Mouse (Mus musculus) adrenal gland, postnatal 25 days (tissue): Measurements from ENCODE around the gene Crtc3. TPM values are rescaled to one million over a fixed set of nuclear protein-coding genes. Genes with fewer than 3 reads are reported as not detected.

Experiments used
- DNase-seq: peaks from one replicate; pipeline ENCODE4 v3.0.0; 2021; ENCODE audit warnings: mixed read lengths
- total RNA-seq: library from RNA; stranded (reverse); gene quantifications from 2 replicates; pipeline ENCODE4 v1.2.3, GENCODE M21; 2021

The Crtc3 gene
- total RNA-seq, 1 experiment from 2014 or later: 34.0 TPM

GRCm38 (mm10) chr7:80598436-80598985 is 90.2 kb downstream of the Crtc3 start:
- no peak for DNase-seq

DNA sequence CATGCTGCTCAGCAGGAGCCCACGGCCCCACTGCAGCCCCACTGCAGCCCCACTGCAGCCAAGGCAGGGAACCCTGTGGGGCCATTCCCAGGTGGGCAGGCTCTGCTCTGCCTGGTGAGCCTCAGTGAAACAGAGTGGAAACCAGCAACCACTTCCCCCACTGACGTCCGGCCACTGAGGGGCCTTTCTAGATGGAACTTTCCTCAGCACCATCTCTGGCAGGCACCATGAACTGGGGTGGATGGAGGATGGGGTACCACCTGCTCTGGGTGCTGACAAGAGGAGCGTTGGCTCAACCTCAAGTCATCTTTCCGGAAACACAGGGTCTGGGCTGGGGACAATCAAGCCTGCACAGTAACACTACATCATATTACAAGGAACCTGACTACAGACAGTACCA is 90.8 kb downstream of the Crtc3 start:
- no peak for DNase-seq

DNA sequence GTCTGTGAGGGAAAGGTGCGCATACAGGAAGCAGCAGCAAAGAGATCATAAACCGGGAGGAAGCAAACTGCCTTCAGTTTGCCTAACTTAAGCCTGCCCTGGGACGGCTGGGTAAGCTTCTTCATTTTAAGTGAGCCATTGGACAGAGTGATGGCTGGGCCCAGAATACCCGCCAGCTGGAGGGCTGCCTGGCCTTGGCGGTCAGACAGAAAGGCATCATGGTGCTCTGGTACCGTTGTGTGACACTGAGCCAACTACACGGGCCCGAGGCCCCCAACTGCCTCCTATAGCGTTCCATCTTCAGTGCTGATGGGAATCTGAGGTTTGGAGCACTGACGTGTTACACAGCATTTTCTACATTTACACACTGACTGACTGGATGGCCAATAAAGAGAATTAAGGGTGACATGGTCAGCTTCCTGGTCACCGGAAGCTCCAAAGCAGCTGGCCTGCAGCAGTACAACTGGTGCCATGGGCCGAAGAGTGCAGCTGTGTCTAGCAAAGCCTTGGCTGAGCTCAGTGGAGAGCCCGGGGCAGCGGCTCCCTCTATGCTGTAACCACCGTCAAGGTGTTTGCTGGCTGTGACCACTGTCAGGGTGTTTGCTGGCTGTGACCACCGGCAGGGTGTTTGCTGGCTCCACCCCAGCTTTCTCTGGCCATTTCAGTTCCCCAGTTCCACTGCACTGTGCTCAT is 99.5 kb downstream of the Crtc3 start:
- DNase-seq: peak; percentile 42

DNA sequence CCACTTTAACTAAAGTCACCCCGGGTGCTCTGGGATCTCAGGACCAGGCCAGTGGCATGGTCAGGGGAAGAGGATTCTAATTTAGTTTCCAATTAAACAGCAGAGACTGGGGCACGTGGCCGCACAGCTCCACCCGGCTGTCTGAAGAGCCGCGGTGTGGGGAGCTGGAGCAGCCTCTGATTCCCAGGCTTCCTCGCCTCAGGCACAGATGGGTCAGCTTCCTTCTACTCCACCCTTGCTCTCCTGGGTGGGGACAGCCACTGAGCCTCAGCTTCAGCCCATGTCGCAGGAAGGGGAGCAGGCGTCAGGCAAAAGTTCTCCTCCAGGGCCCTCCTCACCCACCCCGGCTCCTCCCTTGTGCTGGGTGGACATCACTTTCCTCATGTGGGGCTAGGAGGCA is 101.0 kb downstream of the Crtc3 start:
- DNase-seq: peak; percentile 18

DNA sequence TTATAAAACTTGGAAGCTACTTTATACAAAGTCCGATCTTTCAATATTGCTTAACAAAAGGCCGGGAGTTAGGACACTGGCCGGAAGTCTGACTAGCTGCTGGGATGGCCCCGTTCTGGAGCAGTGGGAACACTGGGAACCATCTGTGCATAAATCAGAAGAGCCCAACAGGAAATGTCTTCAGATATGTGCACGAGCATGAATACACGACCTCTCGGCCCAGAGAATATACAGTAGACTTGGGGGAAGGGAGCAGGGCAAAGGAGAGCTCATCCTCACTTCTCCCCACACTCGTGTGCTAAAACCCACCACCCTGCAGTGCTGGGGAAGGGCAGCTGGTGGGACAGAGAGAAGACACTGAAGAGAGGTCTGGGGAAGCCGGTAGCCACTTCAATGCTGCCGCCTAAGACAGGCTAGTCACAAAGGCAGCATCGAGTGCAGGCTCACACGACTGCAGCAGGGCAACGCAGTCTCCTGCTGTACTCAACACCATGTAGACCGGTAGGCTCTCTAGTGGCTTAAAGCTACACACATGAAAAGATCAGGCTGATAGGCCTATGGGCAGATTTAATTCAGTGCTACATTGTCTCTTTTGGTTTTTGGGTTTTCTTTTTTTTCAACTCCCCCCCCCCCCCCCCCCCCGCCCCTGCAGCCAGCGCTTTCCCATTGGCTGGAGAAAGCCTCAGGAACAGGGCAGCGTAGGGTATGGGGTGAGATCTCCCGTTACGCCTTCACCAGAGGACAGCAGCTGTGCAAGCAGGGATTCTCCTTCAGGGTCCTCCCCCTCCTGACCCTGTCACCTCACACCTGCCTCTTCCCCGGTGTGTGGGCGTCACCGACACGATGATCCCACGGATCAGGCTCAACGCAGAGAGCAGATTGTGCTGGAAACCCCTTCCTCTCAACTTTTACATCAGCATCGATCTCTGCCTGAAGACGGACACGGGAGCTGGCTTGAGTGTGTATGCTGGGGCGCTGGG is 101.7 kb downstream of the Crtc3 start:
- no peak for DNase-seq

DNA sequence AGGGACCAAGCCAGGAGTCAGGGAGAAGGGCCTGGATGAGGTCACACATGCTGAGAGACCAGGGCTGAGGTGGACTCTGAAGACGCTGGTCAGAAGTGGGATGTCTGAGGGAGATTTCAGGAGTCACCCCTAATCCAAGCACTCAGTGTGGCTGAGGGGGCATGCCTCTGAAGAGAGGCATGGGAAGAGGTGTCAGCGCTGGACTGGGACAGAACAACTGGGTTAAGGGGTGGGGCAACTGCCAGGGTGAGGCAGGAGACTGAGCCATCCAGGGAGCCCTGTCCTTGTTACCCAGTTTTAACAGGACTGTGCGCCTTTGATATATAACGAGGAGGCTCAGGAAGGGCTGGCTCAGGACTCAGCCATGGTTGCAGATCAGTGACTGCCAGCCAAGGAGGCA is 102.5 kb downstream of the Crtc3 start:
- DNase-seq: peak; percentile 36

GRCm38 (mm10) chr7:80585380-80585779 is 103.3 kb downstream of the Crtc3 start:
- no peak for DNase-seq

- DNase-seq: no peak
Observed at GRCm38 (mm10) chr7:80583981-80584380, 104.7 kb downstream of the Crtc3 start.

- DNase-seq: no peak
Observed at GRCm38 (mm10) chr7:80582821-80583451, 105.7 kb downstream of the Crtc3 start.

- DNase-seq: peak; percentile 39
Observed at GRCm38 (mm10) chr7:80580368-80580767, 108.3 kb downstream of the Crtc3 start.

DNA sequence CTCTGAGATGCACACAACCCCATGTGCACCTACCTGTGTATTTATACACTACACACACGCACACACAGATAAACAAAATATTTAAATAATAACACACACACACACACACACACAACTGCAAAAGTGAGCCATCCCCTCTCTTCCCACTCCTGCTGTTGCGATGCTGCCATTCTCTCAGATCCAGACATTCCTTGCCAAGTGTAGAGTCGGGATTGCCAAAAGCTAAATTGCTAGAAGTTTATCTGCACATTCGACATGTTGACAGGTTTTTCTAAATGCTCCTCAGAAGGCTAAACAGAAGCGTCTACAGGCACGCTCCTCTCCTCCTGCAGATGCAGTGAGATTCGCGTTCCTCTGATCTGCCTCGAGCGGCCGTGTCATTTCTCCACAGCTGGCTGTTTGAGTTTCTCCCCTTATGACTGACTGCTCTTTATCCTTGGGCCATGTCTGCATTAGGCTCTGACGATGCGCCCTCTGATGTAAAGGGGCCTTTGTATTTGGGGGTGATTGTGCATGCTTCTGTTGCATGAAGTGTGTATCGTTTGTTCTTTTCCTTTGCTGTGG is 111.2 kb downstream of the Crtc3 start:
- DNase-seq: no peak

DNA sequence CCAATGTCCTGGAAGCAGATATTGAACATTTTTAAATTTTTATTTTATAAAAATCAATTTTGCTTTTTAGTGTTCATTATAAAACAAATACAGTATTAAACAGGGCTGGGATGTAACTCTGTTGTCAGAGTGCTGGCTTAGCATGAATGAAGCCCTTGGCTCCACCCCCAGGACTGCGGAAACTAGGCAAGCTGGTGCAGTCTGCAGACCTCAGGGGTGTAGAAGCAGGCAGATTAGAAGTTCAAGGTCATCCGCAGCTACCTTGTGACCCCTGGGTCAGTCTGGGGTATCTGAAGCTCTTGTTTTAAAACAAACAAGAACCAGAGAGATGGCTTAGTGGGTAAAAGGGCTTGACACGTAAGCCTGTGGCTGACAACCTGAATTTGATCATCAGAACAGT is 112.1 kb downstream of the Crtc3 start:
- DNase-seq: no peak

DNA sequence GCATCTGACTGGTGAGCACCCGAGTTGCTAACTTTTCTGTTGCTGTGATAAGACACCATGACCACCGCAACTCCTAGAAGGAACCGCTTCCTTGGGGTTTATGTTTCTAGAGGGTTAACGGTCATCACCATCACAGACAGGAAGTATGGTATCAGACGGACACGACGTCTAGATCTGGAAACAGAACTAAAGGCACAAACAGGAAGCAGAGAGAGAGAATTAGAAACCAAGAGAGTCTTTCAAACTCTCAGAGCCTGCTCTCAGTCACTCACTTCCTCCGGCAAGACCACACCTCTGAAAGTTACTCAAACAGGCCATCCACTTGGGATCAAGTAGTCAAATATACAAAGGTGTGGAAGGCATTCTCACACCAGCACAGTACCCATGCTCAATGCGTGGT is 112.9 kb downstream of the Crtc3 start:
- DNase-seq: no peak

DNA sequence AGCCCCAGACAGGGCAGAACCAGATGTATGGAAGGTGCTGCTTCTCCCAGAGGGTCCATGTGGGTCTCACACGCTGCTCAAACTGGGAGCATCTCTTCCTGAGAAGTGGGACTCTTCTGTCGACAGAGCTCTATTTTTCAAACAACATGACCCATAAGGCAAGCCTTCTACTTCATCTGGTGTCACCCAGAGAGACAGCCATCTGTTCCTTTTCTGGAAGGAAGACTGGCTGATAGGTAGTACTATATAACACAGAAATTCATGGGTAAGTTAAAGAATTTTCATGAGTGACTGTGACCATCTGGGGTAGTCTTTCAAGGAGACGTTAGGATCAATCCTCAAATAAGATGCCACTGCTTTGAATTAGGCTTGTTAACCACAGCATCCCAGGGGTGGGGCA is 115.6 kb downstream of the Crtc3 start:
- no peak for DNase-seq

DNA sequence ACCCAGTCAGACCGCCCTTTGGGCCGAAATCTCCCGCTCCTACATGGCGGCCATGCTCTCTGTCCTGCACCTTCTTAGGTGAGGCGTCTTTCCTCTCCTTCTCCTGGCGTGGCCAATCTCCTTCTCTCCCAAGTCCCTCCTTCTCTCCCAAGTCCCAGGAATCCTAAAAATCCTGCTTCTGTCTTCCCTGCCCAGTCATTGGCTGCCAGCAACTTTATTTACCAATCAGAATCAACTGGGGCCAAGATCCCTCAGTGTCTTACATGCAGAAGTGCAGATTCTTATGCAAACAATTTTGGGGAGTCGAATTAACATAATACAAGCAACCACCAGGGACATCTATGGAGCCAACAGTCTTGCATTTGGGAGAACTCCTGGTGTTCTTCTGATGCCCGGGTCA is 120.7 kb downstream of the Crtc3 start:
- DNase-seq: no peak

- no peak for DNase-seq
Observed at GRCm38 (mm10) chr7:80561931-80562330, 126.7 kb downstream of the Crtc3 start.

DNA sequence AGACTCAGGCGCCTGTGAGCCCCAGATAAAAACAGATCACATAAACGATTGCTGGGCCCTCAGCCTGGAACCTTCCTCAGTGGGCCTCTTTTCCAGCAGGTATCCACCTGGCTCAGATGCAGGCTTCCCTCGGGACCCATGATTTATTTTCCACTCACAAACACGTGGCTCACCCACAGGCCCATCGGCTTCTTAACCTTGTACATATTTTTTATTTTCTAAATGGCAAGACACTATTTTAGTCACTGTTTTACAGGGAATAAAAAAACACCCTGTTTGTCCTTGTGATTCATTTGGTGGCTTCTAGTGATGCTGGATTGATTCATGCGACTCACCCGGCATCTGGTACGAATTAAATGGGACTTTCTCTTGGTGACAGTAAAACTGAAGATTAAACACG is 127.4 kb downstream of the Crtc3 start:
- no peak for DNase-seq

- no peak for DNase-seq
Observed at GRCm38 (mm10) chr7:80558572-80558971, 130.1 kb downstream of the Crtc3 start.

- DNase-seq: no peak
Observed at GRCm38 (mm10) chr7:80558101-80558500, 130.6 kb downstream of the Crtc3 start.

GRCm38 (mm10) chr7:80557161-80557560 is 131.5 kb downstream of the Crtc3 start:
- DNase-seq: no peak

DNA sequence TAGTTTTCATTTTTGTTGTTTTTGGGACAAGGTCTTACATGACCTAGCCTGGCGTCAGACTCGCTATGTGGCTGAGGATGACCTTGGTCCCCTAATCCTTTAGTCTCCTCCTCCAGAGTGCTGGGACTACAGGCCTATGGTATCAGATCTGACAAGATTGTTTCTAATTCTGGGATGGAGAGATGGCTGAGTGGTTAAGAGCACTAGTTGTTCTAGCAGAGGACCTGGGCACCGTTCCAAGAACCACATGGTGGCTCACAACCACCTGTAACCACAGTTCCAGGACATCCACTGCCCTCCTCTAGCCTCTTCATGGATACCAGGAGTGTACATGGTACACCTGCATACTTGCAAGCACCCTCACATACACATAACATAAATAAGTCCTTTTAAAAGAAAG is 132.5 kb downstream of the Crtc3 start:
- DNase-seq: peak; percentile 43

DNA sequence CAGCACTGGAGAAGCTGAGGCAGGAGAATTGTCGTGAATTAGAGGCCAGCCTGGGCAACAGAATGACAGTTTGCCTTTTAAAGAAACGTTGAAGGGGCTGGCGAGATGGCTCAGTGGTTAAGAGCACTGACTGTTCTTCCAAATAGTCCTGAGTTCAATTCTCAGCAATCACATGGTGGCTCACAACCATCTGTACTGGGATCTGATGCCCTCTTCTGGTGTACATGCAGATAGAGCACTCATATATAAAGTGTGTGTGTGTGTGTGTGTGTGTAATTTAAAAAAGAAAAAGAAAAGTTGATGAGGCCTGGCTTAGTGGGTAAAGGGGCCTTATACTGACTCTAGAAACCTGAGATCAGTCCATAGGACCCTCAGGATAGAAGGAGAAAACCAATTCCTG is 133.5 kb downstream of the Crtc3 start:
- no peak for DNase-seq
